Mouse (Mus musculus) MEL (cell line): ENCODE data around the gene Tax1bp1. TPM values are rescaled to one million over a fixed set of nuclear protein-coding genes. Genes with fewer than 3 reads are reported as not detected.

Experiments used
- DNase-seq: peaks from one replicate; pipeline ENCODE4 v3.0.0; 2011; ENCODE audit warnings: low read depth, low spot score
- H3K27ac ChIP-seq: 2 replicates; pipeline ENCODE4 v1.5.1; 2012; ENCODE audit warnings: low read depth, mild to moderate bottlenecking, control low read depth, low read length, moderate library complexity; ENCODE audit not compliant: control insufficient read depth
- H3K27me3 ChIP-seq, 2 experiments: fragments of 150-350 bp in 1 of 2; sonication (generic) in 1 of 2; 2 replicates each; pipeline ENCODE4 v1.6.1; 2012; ENCODE audit warnings: low read length in 2 of 2, mild to moderate bottlenecking in 2 of 2, improper control_type of control experiment in 1 of 2, moderate library complexity in 1 of 2; ENCODE audit not compliant: insufficient read depth in 2 of 2, control insufficient read depth in 1 of 2
- H3K36me3 ChIP-seq, 2 experiments: 2 replicates each; pipeline ENCODE4 v1.6.1; 2012 to 2014; ENCODE audit warnings: low read length in 2 of 2, improper control_type of control experiment in 1 of 2, inconsistent platforms in 1 of 2, mild to moderate bottlenecking in 1 of 2; ENCODE audit not compliant: insufficient read depth in 2 of 2, control insufficient read depth in 1 of 2
- H3K4me1 ChIP-seq, 2 experiments: fragments of 150-350 bp in 1 of 2; sonication (generic) in 1 of 2; 2 replicates each; pipeline ENCODE4 v1.6.1; 2012; ENCODE audit warnings: low read length in 2 of 2, improper control_type of control experiment in 1 of 2, mild to moderate bottlenecking in 1 of 2; ENCODE audit not compliant: insufficient read depth in 2 of 2, control insufficient read depth in 1 of 2
- H3K4me3 ChIP-seq, 2 experiments: fragments of 150-350 bp in 1 of 2; sonication (generic) in 1 of 2; 2 replicates each; pipeline ENCODE4 v1.5.1; 2012; ENCODE audit warnings: low read depth in 2 of 2, low read length in 2 of 2, mild to moderate bottlenecking in 2 of 2, moderate library complexity in 2 of 2, control low read depth in 1 of 2, improper control_type of control experiment in 1 of 2; ENCODE audit not compliant: control insufficient read depth in 1 of 2, insufficient read depth in 1 of 2
- H3K79me2 ChIP-seq: 2 replicates; pipeline ENCODE4 v1.6.1; 2012; ENCODE audit warnings: mild to moderate bottlenecking, low read length, moderate library complexity; ENCODE audit not compliant: control insufficient read depth, poor library complexity, insufficient read depth
- H3K9ac ChIP-seq: 2 replicates; pipeline ENCODE4 v1.6.1; 2012; ENCODE audit warnings: low read depth, mild to moderate bottlenecking, control low read depth, low read length, moderate library complexity; ENCODE audit not compliant: control insufficient read depth, poor library complexity, severe bottlenecking
- H3K9me3 ChIP-seq: fragments of 150-350 bp; sonication (generic); replicated peaks from 2 replicates; pipeline ENCODE4 v1.6.1; 2012; ENCODE audit warnings: mild to moderate bottlenecking, low read length, improper control_type of control experiment, moderate library complexity; ENCODE audit not compliant: insufficient read depth
- E2F4 ChIP-seq: IDR thresholded peaks from 2 replicates; pipeline ENCODE4 v1.6.1; 2011; ENCODE audit warnings: low read depth, low read length, improper control_type of control experiment, borderline replicate concordance
- ELF1 ChIP-seq: IDR thresholded peaks from 2 replicates; pipeline ENCODE4 v1.6.1; 2014; ENCODE audit warnings: low read depth, mild to moderate bottlenecking, inconsistent platforms, low read length, improper control_type of control experiment, moderate library complexity
- ETS1 ChIP-seq: IDR thresholded peaks from 2 replicates; pipeline ENCODE4 v1.6.1; 2012; ENCODE audit warnings: low read depth, mild to moderate bottlenecking, inconsistent platforms, low read length, improper control_type of control experiment, moderate library complexity
- GATA1 ChIP-seq: IDR thresholded peaks from 2 replicates; pipeline ENCODE4 v1.6.1; 2011; ENCODE audit warnings: low read depth, low read length, improper control_type of control experiment
- MYB ChIP-seq: IDR thresholded peaks from 2 replicates; pipeline ENCODE4 v1.6.1; 2011; ENCODE audit warnings: mild to moderate bottlenecking, low read depth, low read length, improper control_type of control experiment
- MYC ChIP-seq: IDR thresholded peaks from 2 replicates; pipeline ENCODE4 v1.6.1; 2011; ENCODE audit warnings: low read depth, mild to moderate bottlenecking, low read length, improper control_type of control experiment, moderate library complexity
- TAL1 ChIP-seq: IDR thresholded peaks from 2 replicates; pipeline ENCODE4 v1.6.1; 2012; ENCODE audit warnings: mild to moderate bottlenecking, inconsistent platforms, low read length, moderate library complexity, mixed read lengths
- UBTF ChIP-seq: IDR thresholded peaks from 2 replicates; pipeline ENCODE4 v1.6.1; 2012; ENCODE audit warnings: low read depth, mild to moderate bottlenecking, inconsistent platforms, low read length, improper control_type of control experiment, moderate library complexity, borderline replicate concordance; ENCODE audit not compliant: insufficient read depth
- ZC3H11A ChIP-seq: IDR thresholded peaks from 2 replicates; pipeline ENCODE4 v1.6.1; 2012; ENCODE audit warnings: low read depth, mild to moderate bottlenecking, inconsistent platforms, low read length, improper control_type of control experiment
- ZKSCAN1 ChIP-seq: IDR thresholded peaks from 2 replicates; pipeline ENCODE4 v1.6.1; 2012; ENCODE audit warnings: low read depth, mild to moderate bottlenecking, inconsistent platforms, low read length, improper control_type of control experiment, moderate library complexity
- ZNF384 ChIP-seq: IDR thresholded peaks from 2 replicates; pipeline ENCODE4 v1.6.1; 2012; ENCODE audit warnings: low read depth, mild to moderate bottlenecking, inconsistent platforms, low read length, improper control_type of control experiment
- polyA plus RNA-seq, 2 experiments: library from polyadenylated mRNA; stranded (reverse) in 1 of 2; unstranded in 1 of 2; fragments of >175 nt in 1 of 2; fragments of >200 nt in 1 of 2; gene quantifications; 2 replicates each; pipeline versions ENCODE4 v1.2.1 to v1.2.4; 2012; ENCODE audit warnings: low replicate concordance in 2 of 2, low read depth in 1 of 2; ENCODE audit not compliant: insufficient read length in 2 of 2, insufficient read depth in 1 of 2, missing spikeins in 1 of 2
- total RNA-seq: library from RNA; depleted of rRNA; stranded (reverse); fragments of 300-350 nt; gene quantifications from 2 replicates; pipeline ENCODE4 v1.2.3, GENCODE M21; 2012

Gene Tax1bp1
- total and polyA plus RNA-seq, 3 experiments: 39.8 to 45.6 TPM; not detected in 1

DNA sequence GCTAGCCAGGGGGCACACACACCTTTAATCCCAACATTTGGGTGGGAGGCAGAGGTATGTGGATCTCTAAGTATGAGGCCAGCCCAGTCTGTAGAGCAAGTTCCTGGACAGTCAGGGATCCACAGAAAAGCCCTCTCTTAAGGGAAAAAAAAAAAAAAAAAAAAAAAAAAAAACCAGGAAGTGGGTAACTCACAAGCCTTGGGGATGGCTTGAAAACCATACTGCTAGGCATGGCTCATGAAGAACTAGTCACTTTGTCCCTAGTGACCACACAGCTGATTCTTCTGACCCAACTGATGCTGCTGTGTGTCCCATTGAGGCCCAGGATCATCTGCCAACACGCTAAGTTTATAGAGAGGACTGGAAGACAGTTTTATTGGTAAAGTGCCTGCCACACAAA lies 14.5 kb upstream of the Tax1bp1 start:
- Histone ChIP-seq H3K9me3 (no peaks in the 10 kb centered on the region), H3K4me3 (no peak overlapping the region), H3K27ac (no peak overlapping the region), H3K79me2 (no peaks in the 10 kb centered on the region), H3K27me3 (peaks cover 0 to 1% of the 10 kb centered on the region in 2 experiments; a peak in 1 of 4 replicates), H3K36me3 (peaks cover 0 to 11% of the 10 kb centered on the region in 2 experiments; a peak in 2 of 4 replicates), H3K4me1 (peaks cover 3 to 11% of the 10 kb centered on the region in 2 experiments), H3K9ac (peak overlapping the region; percentile 36; the same call in 1 of the 2 replicates)
- DNase-seq: peak; percentile 60
- TF ChIP-seq TAL1 (no peak), ZKSCAN1 (peak; percentile 41; the same call in 1 of the 2 replicates), ELF1 (peak; percentile 30; the same call in 1 of the 2 replicates), ZNF384 (peak; percentile 98), E2F4 (no peak)

DNA sequence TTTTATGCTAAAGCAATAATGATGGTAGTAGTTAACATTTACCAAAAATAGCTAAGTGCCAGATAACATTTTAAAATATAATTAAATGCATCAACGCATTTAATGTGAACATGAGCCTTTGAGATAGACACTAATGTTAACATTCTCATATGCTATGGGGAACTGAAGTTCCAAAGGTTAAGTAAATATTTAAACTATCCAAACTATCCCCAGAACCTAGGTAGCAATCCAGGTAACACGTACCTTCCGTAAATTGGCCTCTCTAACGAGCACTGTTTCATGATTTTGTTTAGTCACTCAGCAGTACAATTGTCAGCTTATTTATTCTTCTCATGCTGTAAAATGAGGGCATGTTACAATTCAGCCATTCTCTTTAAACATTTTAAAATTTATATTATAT lies 13.6 kb upstream of the Tax1bp1 start:
- Histone ChIP-seq H3K27me3 (peaks cover 0 to 2% of the 10 kb centered on the region in 2 experiments; a peak in 1 of 4 replicates), H3K36me3 (peaks cover 0 to 11% of the 10 kb centered on the region in 2 experiments; a peak in 2 of 4 replicates), H3K4me1 (peaks cover 3 to 11% of the 10 kb centered on the region in 2 experiments), H3K9me3 (no peaks in the 10 kb centered on the region), H3K9ac (no peak overlapping the region), H3K4me3 (no peak overlapping the region), H3K79me2 (no peaks in the 10 kb centered on the region)
- TF ChIP-seq MYC (no peak), ZC3H11A (no peak), UBTF (no peak), GATA1 (no peak)
- TF ChIP-seq, all 39 proteins: peak for 0
- H3K27ac ChIP-seq: no peak overlapping the region
- no peak for DNase-seq

DNA sequence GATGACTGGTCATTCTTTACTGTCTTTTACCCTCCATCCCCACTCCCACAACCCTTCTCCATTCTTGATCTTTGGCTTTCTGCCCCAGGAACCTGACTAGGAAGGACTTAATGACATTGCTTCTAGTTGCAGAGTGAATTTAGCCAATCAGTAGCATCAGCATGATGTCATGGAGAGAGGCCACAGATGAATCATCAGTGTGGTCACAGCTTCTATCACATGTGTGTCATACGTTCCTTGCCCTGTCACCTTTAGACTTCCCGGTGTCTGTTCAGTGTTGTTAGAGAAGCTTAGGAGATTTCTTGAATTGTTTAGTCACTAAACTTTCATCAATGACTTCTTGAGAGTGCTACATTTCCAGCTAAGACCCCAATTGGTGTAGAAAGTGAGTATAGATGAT lies 10.3 kb upstream of the Tax1bp1 start:
- H3K27me3 ChIP-seq: peaks cover 0 to 2% of the 10 kb centered on the region in 2 experiments; a peak in 2 of 4 replicates
- H3K4me3 ChIP-seq: no peak overlapping the region
- no peaks in the 10 kb centered on the region for H3K79me2 ChIP-seq
- peak; percentile 31 for DNase-seq
- H3K27ac ChIP-seq: no peak overlapping the region
- H3K36me3 ChIP-seq: peaks cover 0 to 8% of the 10 kb centered on the region in 2 experiments; a peak in 2 of 4 replicates
- TF ChIP-seq ETS1: peak; percentile 49
- TF ChIP-seq MYB: no peak
- no peak overlapping the region for H3K9ac ChIP-seq
- H3K9me3 ChIP-seq: no peaks in the 10 kb centered on the region
- H3K4me1 ChIP-seq: peaks cover 3 to 7% of the 10 kb centered on the region in 2 experiments
